Mouse (Mus musculus): ENCODE results near the gene Tctex1d2. TPM values are rescaled to one million over a fixed set of nuclear protein-coding genes. Genes with fewer than 3 reads are reported as not detected.

Tctex1d2 gene
- total and polyA plus RNA-seq, 2 experiments from 2014 or later, result 8.7 to 53.7 TPM

DNA sequence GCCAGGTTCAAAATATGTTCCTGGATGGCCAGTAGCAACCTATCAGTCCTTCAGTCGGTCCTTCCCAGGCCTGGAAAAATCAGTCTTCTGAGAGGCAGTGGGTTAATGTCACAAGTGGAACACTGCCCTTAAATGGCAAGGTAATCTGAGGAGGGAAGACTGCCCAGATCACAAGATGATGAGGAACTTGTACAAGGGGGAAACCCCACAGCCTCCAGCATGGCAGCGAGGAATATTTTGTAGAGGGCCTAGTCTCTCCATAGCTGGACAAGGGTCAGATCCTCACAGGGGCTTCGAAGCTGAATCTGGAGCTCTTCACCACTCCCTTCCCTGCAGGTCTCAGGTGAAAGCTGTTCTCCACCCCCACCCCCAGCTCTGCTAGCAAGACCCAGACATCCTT, 16.7 kb upstream of the Tctex1d2 start:
- Histone ChIP-seq H3K36me3 (ENCODE audit: insufficient read depth, low read length) (no peaks in the 10 kb centered on the region), H3K9me3 (ENCODE audit: low read length) (no peaks in the 10 kb centered on the region), H3K27me3 (ENCODE audit: insufficient read depth, low read length) (no peaks in the 10 kb centered on the region), H3K4me3 (ENCODE audit: low read length) (no peak overlapping the region), H3K4me2 (ENCODE audit: low read depth, low read length) (no peak overlapping the region), H3K4me1 (ENCODE audit: insufficient read depth, low read length) (no peaks in the 10 kb centered on the region), H3K9ac (replicated peaks; ENCODE audit: low read length) (no peak overlapping the region), H3K27ac (no peak overlapping the region)
- WGBS, result 92% methylated on average over 3 of the region's 3 CpGs
- DNase-seq (ENCODE audit: low spot score) (no peak), ATAC-seq (no peak)
- TF ChIP-seq CTCF (IDR thresholded peaks at IDR 0.05; ENCODE audit: low read depth), result no peak

DNA sequence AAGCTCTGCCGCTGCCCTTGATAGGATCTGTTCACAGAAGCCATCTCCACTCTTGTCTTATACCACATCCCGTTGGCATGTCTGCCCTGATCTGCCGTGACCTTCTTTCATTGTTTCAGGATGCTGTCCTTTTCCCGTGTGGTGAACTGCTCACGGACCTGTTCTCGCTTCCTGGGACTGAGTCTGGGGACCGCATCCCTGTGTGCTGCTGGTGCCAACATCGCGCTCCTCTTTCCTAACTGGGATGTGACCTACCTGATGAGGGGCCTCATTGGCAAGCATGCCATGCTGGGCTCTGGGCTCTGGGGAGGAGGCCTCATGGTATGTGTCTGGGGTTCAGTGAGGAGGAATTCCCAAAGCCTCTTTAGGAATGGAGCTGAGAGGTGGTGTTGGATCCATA, 13.8 kb upstream of the Tctex1d2 start:
- no peaks in the 10 kb centered on the region for H3K36me3 ChIP-seq (ENCODE audit: insufficient read depth, low read length)
- TF ChIP-seq CTCF (IDR thresholded peaks at IDR 0.05; ENCODE audit: low read depth), result no peak
- no peaks in the 10 kb centered on the region for H3K4me1 ChIP-seq (ENCODE audit: insufficient read depth, low read length)
- ATAC-seq (no peak), DNase-seq (ENCODE audit: low spot score) (no peak)
- no peaks in the 10 kb centered on the region for H3K27me3 ChIP-seq (ENCODE audit: insufficient read depth, low read length)
- 85% methylated on average over 9 of the region's 9 CpGs for WGBS
- H3K4me3 ChIP-seq (ENCODE audit: low read length), result no peak overlapping the region
- no peak overlapping the region for H3K9ac ChIP-seq (replicated peaks; ENCODE audit: low read length)
- H3K27ac ChIP-seq, result no peak overlapping the region
- no peaks in the 10 kb centered on the region for H3K9me3 ChIP-seq (ENCODE audit: low read length)
- no peak overlapping the region for H3K4me2 ChIP-seq (ENCODE audit: low read depth, low read length)

DNA sequence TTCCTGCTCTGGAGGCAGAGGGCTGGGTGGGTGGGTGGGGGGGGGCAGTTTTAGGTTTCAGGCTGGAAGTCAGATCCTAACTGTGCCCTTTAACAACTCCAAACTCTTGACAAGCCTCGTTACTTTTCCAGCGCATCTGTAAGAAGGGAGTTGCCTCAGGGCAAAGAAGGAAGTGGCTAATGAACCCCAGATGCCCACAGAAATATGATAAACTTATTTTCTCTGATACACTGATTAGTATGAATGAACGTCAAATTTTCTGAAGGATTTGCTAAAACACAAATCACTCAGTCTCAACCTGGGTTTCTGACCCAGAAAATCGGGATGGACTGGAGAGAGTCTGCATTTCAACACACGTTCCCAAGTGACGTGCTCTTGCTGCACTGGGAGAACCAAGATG, 12.8 kb upstream of the Tctex1d2 start:
- Histone ChIP-seq H3K4me1 (ENCODE audit: insufficient read depth, low read length) (no peaks in the 10 kb centered on the region), H3K27me3 (ENCODE audit: insufficient read depth, low read length) (no peaks in the 10 kb centered on the region), H3K4me3 (ENCODE audit: low read length) (no peak overlapping the region), H3K4me2 (ENCODE audit: low read depth, low read length) (no peak overlapping the region), H3K9me3 (ENCODE audit: low read length) (no peaks in the 10 kb centered on the region), H3K9ac (replicated peaks; ENCODE audit: low read length) (no peak overlapping the region), H3K27ac (no peak overlapping the region), H3K36me3 (ENCODE audit: insufficient read depth, low read length) (no peaks in the 10 kb centered on the region)
- ATAC-seq (no peak), DNase-seq (ENCODE audit: low spot score) (no peak)
- TF ChIP-seq CTCF (IDR thresholded peaks at IDR 0.05; ENCODE audit: low read depth), result no peak
- WGBS, result 85% methylated on average over 6 of the region's 6 CpGs

DNA sequence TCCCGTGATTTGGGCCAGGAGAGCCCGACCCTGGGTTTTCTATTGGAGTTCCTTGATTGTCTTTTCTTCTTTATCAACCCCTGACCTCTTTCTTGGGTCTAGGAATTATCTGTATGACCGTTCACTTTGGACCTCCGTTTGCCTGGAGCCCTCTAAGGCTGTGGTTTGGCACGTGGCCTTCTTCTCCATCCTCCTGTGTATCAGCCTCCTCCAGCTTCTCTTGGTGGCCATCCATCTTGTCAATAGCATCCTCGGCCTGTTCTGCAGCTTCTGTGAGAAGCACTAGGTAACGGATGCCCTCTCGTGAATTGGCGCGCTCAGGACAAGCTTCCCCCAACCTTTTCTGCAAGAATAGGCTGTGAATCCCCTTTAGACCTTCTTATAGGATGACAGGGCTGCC, 11.8 kb upstream of the Tctex1d2 start:
- Histone ChIP-seq H3K27ac (no peak overlapping the region), H3K9me3 (ENCODE audit: low read length) (no peaks in the 10 kb centered on the region), H3K4me3 (ENCODE audit: low read length) (no peak overlapping the region), H3K9ac (replicated peaks; ENCODE audit: low read length) (no peak overlapping the region), H3K36me3 (ENCODE audit: insufficient read depth, low read length) (no peaks in the 10 kb centered on the region), H3K4me1 (ENCODE audit: insufficient read depth, low read length) (no peaks in the 10 kb centered on the region), H3K4me2 (ENCODE audit: low read depth, low read length) (no peak overlapping the region), H3K27me3 (ENCODE audit: insufficient read depth, low read length) (no peaks in the 10 kb centered on the region)
- ATAC-seq, result no peak
- TF ChIP-seq CTCF (IDR thresholded peaks at IDR 0.05; ENCODE audit: low read depth), result no peak
- DNase-seq (ENCODE audit: low spot score), result no peak
- WGBS, result 82% methylated on average over 10 of the region's 10 CpGs

DNA sequence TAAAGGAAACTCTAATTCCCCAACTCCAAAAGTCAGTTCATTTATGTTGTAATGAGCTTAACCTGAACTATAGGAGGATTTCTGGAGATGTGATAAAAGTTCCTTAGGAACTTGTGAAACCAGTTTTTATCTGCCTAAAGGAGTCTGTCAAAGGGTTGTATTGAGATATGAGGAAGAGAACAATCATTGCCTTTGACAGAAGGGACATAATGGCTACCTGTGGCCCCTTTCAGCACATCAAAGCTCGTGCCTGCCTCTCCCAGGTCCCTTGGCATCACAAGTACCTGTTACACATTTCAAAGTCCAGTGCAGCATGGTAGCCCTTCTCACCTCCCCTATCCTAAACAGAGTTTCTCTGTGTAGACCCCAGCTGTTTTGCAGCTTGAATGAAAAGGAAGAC, 2.0 kb upstream of the Tctex1d2 start:
- 49% methylated on average over 1 of the region's 1 CpGs for WGBS
- H3K27ac ChIP-seq, result no peak overlapping the region
- ATAC-seq (no peak), DNase-seq (ENCODE audit: low spot score) (no peak)
- TF ChIP-seq CTCF (IDR thresholded peaks at IDR 0.05; ENCODE audit: low read depth), result no peak
- H3K4me3 ChIP-seq (ENCODE audit: low read length), result no peak overlapping the region
- no peaks in the 10 kb centered on the region for H3K36me3 ChIP-seq (ENCODE audit: insufficient read depth, low read length)
- H3K27me3 ChIP-seq (ENCODE audit: insufficient read depth, low read length), result no peaks in the 10 kb centered on the region
- H3K4me1 ChIP-seq (ENCODE audit: insufficient read depth, low read length), result no peaks in the 10 kb centered on the region
- H3K9ac ChIP-seq (replicated peaks; ENCODE audit: low read length), result no peak overlapping the region
- no peak overlapping the region for H3K4me2 ChIP-seq (ENCODE audit: low read depth, low read length)
- H3K9me3 ChIP-seq (ENCODE audit: low read length), result no peaks in the 10 kb centered on the region

DNA sequence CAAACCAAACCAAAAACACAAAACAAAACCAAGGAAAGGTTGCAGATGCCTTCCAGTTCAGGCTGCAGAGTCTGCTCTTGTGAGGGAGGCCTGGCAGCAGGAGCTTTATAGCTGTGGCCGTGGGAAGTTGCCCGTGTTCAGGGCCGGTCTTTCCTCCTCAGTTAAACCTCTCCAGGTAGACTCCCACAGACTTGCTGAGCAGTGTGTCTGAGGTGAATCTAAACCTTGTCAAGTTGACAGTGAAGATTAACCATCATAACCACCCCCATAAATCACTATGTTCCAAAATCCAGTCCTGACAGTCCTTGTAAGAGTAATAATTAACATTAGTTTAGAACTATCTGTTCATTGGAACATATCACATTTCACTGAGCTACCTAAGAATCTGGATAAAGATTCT, 8.0 kb downstream of the Tctex1d2 start:
- Histone ChIP-seq H3K27me3 (ENCODE audit: insufficient read depth, low read length) (no peaks in the 10 kb centered on the region), H3K9me3 (ENCODE audit: low read length) (no peaks in the 10 kb centered on the region), H3K36me3 (ENCODE audit: insufficient read depth, low read length) (no peaks in the 10 kb centered on the region), H3K27ac (no peak overlapping the region), H3K4me1 (ENCODE audit: insufficient read depth, low read length) (peaks cover 9% of the 10 kb centered on the region), H3K9ac (replicated peaks; ENCODE audit: low read length) (no peak overlapping the region), H3K4me2 (ENCODE audit: low read depth, low read length) (no peak overlapping the region), H3K4me3 (ENCODE audit: low read length) (no peak overlapping the region)
- no peak for TF ChIP-seq CTCF (IDR thresholded peaks at IDR 0.05; ENCODE audit: low read depth)
- WGBS, result 88% methylated on average over 3 of the region's 3 CpGs
- ATAC-seq (no peak), DNase-seq (ENCODE audit: low spot score) (no peak)

DNA sequence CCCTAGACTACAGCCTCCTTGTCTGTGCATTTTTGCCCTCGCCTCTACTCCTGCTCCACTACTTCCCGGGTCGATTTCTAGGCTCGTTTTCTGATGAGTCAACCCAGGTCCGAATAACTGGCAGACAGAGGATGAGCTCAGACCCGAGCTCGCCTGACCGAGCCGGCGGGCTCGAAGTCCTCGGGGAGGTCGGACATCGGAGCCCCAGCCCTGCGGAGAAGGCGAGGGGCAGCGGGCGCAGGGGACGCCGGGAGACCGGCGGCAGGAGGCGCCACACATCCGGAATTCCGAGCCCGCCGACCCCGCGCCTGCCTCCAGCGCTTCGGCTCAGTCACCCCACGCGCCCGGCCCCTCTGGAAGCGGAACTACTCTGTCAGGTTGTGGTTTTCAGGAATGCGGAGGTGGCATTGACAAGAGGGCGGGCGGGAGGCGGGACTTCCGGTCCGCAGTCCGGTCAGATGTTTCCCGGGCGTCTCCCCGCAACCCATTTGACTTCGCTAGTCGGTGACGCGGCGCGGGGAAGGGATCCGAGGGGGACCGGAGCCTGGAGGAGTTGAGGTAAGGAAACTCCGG, 11.1 kb downstream of the Tctex1d2 start, which contains the start of gene Pcyt1a:
Pcyt1a (plus strand) TSS at position 448 of the 573 bp plus-strand sequence.
- no peaks in the 10 kb centered on the region for H3K9me3 ChIP-seq (ENCODE audit: low read length)
- 1% methylated on average over 54 of the region's 54 CpGs for WGBS
- no peak; the same call in 1 of the 2 replicates for TF ChIP-seq CTCF (IDR thresholded peaks at IDR 0.05; ENCODE audit: low read depth)
- peak within 1 kb of the TSS; percentile 90 for H3K27ac ChIP-seq
- peak within 1 kb of the TSS; percentile 46 for H3K4me3 ChIP-seq (ENCODE audit: low read length)
- peak within 1 kb of the TSS; percentile 67 for H3K4me2 ChIP-seq (ENCODE audit: low read depth, low read length)
- peaks cover 9% of the 10 kb centered on the region for H3K4me1 ChIP-seq (ENCODE audit: insufficient read depth, low read length)
- peak; percentile 96 for DNase-seq (ENCODE audit: low spot score)
- H3K9ac ChIP-seq (replicated peaks; ENCODE audit: low read length), result peak within 1 kb of the TSS; percentile 57
- H3K36me3 ChIP-seq (ENCODE audit: insufficient read depth, low read length), result no peaks in the 10 kb centered on the region
- H3K27me3 ChIP-seq (ENCODE audit: insufficient read depth, low read length), result no peaks in the 10 kb centered on the region
- ATAC-seq, result peak; percentile 99

Measured in hindbrain, postnatal 0 days (tissue).